Mouse (Mus musculus): Measurements from ENCODE around the gene Usp54.

The Usp54 gene

DNA sequence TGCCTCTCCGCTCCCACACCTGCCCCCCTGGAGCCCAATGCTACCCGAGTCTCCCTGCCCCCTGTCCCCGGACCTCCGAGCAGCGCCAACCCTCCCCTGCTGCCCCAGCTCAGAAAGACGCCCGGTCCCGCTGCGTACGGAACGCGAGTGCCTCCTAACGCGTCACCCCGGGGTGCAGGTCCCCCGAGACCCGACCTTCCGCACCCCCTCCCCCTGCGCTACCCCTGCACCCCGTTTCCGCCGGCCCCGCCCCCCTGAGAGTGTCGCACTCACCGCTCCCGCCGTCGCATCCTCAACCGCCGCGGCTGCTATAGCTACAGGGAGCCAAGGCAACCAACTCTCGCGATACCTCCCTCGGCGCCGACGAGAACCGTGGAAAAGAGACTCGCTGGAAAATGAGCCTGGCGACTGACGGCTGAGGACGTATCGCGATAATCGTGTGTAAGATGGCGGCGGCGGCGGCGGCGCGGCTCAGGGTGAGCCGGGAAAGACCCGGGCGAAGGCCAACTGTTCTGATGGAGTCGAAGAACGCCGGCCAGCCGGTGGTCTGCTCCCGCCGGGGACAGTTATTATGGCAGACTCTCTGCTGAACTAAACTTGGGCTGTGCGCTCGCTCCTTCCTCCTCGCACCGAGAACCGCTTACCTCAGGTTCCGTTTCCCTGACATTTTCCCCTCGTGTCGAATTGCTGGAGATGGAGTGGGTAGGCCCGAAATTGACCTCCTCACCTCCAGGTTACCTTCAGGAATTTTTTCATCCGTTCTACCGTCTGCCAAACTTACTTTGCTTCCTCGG, at the start of gene Usp54:
Gene Usp54 (minus strand): TSS at position 420 of the 794 bp plus-strand sequence.
- DNase-seq (ENCODE audit: low spot score), result peak; percentile 96

DNA sequence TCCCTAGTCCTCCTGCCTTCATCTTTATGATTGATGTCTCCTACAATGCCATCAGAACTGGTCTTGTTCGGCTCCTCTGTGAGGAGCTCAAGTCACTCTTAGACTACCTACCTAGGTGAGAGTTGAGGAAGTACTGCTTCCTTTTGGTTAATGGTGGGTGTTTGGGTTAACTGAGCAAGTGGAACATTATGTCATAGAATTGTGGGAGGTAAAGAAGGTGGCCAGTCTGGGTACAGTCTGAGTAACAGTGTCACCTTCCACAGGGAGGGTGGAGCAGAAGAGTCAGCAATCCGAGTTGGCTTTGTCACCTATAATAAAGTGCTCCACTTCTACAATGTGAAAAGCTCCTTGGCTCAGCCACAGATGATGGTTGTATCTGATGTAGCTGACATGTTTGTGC, 48.1 kb upstream of the Usp54 start:
- DNase-seq (ENCODE audit: low spot score), result no peak

DNA sequence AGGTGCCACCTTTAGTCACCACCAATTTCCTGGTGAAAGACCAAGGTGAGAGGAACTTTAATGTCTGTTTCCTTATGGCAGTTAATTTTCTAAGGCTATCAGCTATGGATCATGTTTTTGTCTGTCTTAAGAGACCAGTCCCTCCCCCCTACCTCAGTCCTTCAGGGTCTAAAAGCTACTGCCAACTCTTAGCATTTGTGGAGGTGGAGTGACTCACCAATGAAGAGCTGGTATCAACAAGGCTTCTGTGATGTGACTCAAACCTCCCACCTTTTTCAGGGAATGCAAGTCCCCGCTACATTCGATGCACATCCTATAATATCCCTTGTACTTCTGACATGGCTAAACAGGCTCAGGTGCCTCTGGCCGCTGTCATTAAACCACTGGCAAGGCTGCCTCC, 45.7 kb upstream of the Usp54 start:
- DNase-seq (ENCODE audit: low spot score), result no peak

DNA sequence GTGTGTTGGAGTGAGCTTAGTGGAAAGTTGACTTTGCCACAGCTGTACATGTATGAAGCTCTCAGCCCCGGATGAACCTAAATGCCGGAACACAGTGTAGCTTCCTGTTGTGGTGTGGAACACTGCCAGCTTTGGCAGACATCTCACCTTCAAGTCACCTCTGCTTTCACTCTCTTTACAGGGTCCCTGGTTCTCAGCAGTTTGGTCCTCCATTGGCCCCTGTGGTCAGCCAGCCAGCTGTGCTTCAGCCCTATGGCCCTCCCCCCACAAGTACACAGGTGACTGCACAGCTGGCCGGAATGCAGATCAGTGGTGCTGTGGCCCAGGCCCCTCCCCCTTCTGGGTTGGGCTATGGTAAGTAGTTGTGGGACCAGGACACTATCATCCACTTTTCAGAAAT, 41.6 kb upstream of the Usp54 start:
- no peak for DNase-seq (ENCODE audit: low spot score)

DNA sequence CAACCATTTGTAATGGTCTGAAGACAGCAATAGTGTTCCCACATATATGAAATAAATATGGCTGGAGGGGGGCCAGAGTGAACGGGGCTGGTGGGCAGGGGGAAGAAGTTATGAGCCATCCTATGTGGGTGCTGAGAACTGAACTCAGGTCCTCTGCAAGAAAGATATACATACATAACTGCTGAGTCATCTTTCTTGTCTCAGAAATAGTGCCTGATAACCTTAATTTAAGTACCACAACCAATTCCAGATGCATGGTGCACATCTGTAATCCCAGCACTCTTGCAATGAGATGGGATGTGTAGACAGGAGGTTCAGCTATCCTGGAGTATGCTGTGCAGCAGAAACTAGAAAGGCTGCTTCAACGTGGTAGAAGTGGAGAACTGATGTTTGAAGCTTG, 40.9 kb upstream of the Usp54 start:
- DNase-seq (ENCODE audit: low spot score), result no peak

DNA sequence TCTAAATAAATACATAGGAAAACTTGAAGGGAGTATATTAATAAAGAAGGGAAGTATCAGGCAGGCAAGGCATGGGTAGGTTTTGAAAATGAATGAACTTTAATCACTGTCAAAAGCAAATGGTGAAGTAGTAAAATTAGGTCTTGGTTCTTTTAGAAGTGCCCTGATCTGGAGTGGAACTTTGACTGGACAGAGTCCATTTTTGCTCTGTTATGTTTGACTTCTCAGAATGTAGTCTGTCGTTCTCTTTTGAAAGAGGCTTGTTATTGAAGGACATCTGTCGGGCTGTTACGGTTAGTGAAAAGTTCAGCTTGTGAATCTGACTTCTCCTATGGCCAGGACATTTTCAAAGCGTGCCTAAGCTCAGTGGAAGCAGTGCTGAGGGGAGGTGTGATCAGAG, 37.0 kb upstream of the Usp54 start:
- DNase-seq (ENCODE audit: low spot score), result no peak

DNA sequence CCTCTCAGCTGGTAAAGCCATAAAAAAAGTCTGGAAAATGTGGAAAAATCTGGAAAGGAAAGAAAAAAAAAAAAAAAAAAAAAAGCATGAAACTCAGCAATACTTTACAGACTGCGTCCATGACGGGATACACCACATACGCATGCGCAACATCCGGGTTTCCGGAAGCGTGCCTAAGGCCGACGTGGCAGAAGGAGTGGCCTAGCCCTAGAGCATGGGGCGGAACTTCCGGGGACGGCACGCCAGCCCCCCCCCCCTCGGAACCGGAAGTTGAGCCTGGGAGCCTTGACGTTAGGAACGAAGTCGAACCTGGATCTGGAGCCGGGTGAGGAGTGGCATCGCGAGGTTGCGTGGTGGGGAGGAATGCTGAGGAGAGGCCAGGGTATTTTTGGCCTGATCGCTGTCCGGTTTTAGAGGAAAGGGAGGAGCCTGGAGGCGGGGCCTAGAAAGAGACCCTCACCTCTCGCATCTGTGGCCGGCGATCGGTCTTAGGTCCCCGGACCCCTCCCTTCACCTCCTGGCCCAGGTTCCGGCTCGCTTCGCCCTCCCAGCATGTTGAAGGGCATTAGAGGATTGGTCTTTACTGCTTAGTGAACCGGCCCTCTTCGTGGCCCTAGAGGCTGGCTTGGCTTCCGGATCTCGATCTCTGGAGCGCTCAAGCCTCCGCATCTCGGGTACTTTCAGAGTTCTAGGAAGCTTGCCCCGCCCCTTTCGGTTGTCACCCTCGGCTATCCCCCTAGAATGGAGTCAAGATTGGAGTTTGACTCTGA, 33.4 kb upstream of the Usp54 start, which contains the start of gene Sec24c:
Gene Sec24c (plus strand): TSS at position 245 of the 770 bp plus-strand sequence.
- peak; percentile 98 for DNase-seq (ENCODE audit: low spot score)

DNA sequence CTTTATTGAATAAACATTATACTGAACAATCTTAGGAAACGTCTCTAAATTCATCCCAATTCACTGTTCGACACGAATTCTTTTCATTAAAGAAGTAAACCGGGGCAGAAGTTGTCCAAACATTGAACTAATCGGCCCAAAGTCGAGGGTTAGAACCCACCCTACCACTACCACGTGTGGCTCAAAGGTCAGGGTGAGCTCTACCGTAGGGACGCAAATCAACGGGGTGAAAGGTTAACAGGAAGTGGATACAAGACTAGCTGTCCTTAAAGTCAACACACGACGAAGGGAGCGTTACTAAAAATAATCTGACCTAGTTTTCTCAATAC, 32.8 kb upstream of the Usp54 start:
- DNase-seq (ENCODE audit: low spot score), result peak; percentile 36

DNA sequence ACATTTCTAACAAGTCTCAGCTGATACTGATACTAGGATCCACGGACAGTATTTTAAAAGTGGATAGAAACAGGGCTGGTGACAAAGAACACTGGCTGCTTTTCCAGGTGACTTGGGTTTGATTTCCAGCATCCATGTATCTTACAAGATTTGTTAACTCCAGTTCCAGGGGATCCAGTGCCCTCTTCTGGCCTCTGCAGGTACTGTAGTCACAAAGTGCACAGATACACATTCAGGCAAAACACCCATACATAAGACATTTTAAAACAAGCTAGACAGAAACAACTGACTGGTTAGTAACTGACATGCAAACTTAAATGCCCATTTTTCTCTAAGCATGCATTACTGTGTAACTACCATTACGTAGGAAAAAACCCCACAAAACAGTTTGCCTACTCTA, 32.1 kb upstream of the Usp54 start:
- no peak for DNase-seq (ENCODE audit: low spot score)

DNA sequence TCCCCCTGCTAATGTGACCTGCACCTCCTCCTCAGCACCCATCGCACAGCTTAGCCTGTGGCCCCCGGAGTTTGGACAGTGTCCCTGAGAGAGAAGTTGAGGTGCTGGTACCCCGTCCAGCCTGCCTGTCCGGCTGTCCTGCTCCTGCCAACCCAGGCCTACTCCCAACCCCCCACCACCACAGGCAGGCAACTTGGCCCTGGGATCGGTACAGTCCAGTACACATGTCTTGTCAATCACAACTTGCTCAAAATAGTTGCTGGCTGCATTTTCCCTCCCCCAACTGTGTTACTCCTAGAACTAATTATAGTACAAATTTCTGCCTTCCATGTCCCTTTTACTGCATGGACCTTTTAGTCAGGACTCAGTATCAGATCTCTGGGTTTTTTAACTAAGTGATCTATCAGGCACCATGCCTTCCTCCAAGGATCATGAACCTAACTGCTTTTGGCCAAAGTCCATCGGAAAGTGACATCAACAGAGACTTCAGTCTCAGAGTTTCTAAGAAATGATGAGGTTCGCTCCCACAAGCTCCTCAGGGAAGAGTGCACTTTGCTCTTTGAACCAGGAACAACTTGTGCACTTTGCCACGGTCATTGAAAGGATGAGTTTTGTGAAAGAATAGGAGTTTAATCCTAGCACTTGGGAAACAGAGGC, 27.4 kb upstream of the Usp54 start, which contains the start of gene Synpo2l:
Gene Synpo2l (minus strand): TSS at position 201 of the 657 bp plus-strand sequence.
- no peak for DNase-seq (ENCODE audit: low spot score)

DNA sequence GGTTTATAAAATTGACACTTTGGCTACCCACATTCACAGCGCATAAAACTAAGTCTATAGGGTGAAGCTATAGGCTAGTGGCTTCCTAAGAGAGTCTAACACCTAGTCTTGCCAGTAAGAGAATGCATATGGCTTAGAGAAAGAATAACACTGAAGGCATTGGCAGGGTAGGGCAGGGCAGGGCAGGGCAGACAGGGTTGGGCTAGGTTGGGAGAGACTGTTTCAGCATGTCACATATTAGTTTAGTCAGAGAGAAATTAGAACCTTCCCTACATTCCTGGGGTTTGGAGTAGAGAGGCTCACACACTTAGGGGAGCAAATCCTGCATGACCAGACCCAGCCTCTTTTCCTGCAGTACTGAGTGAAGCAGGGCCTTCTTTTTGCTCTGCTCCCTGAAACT, 26.6 kb upstream of the Usp54 start:
- DNase-seq (ENCODE audit: low spot score), result no peak

DNA sequence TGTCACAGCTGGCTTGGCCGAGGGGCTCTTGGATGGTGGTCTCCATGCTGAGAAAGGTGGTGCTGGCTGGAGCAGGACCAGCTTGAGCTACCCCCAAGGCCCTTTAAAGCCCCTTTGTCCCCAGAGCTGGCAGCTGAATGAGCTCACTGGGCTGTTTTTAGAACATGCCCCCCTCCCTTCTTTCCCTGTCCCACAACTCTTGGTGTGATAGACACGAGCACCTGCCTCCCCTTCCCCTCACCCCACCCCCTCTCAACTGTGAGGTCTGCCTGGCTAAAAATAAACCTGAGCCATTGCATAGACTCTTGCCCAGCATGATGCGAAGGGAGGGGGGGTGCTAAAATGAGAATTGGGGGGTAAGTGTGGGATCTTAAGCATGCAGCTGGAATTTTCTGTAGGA, 23.6 kb upstream of the Usp54 start:
- no peak for DNase-seq (ENCODE audit: low spot score)

DNA sequence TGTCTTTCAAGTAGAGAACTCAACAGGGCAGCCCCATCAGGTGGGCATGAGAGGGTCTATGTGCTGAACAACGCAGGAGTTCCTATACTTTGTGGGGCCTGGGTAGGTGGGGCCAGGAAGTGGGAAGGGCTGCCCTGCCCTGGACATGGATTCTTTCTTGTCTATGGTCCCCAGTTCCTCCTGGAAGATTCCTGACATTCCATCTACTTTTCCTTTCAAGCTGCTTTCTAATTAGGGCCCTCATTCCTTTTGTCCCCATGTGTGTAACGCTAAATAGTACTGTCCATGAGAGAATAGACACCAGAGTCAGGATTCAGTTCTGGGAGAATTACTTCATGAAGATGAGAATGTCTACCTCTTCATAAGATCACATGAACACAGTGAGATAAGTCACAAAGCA, 22.7 kb upstream of the Usp54 start:
- no peak for DNase-seq (ENCODE audit: low spot score)

DNA sequence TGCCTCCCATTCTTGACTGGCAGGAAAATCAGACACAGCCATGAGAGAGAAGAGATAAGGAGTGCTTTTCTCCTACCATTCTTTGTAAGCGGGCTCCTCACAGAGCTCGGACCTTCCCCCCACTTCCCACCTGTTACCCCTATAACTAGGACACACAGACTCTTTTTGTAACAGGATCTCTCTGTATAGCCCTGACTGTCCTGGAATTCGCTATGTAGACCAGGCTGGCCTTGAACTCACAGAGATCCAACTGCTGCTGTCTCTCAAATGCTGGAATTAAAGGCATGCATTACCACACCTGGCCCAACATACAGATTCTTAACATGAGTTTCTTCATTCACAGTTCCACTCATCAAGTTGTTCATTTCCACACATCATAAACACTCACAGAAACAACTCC, 21.9 kb upstream of the Usp54 start:
- DNase-seq (ENCODE audit: low spot score), result no peak

DNA sequence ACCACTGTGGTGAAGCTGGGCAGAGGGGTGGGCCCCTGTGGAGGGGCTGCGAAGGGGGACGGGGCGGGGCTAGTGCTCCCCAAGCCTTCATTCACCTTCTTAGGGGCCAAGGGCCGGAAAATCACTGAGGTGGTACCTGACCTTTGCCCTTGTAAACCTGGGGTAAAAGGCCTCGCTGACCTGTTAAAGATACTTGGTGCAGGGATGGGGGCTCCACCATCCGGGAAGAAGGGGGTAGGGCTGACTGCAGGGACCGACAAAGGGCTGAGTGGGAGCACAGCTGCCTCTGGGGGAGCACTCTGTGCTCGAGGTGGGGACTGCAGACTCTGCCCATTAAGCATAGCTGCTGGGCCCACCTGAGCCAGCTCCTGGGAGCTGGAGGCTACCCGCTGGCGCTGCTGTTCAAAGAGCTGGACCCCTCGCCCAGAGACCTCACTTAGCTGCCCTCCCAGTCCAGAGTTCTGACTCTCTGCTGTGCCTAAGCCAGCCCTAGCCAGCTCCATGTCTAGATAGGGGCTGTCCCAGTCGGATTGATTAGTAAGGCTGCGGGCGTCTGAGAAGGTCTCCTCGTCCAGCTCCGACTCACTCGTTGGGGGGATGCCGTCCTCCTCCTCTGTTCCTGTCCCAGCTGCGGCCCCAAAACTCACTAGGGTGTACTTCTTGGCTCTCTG, 20.9 kb upstream of the Usp54 start:
- no peak for DNase-seq (ENCODE audit: low spot score)

DNA sequence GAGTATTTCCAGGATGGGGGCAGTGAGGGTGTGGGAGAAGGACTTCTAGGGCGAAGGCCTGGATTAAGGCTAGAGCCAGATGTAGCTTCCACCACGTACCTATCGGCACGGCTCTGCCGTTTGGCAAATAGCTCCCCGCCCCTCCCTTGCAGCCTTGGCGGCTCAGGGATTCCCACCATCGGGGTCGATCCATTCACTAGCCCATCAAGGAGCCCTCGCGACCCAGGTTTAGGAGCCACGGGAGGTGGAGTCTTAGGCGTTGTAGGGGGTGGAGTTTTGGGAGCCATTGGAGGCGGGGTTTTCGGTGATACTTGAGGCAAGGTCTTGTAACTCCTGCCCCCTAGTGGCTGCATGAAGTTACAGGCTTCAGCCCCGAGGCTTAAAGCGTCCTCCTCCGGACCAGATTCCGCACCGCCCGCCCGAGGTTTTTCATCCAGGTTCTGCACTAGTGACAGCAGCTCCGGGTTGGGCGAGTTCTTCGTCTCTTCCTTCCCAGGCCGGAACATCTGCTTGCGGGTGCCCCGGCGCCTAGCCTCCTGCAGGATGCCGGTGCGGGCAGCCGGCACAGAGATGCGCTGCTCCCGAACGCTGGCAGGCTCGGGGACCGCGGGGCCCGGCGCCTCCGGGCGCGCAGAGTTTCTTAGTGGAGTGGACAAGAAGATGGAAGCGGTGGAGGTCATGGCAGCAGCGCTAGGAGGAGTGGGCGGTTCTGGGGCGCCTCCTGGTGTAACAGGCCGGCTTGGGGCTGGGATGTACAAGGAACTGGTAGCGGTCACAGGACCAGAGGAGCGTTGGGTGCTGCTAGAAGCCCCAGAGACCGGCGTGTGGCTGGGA, 20.2 kb upstream of the Usp54 start:
- peak; percentile 88 for DNase-seq (ENCODE audit: low spot score)

DNA sequence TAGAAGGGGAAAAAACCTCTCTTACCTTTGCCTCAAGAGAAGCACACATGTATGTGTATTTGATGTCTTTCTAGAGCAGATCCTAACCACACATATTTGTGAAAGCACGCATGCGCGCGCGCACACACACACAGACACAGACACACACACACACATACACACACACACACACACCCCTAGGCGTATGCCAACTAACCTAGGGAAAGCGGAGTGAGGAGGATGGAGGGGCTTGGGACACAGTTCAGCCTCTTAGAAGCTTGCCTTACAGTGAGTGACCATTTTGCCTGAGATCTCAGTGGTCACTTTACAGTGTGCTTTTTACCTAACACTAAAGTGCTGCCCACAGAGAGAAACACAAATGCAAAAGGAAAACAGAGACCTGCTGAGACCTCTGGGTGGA, 18.8 kb upstream of the Usp54 start:
- no peak for DNase-seq (ENCODE audit: low spot score)

DNA sequence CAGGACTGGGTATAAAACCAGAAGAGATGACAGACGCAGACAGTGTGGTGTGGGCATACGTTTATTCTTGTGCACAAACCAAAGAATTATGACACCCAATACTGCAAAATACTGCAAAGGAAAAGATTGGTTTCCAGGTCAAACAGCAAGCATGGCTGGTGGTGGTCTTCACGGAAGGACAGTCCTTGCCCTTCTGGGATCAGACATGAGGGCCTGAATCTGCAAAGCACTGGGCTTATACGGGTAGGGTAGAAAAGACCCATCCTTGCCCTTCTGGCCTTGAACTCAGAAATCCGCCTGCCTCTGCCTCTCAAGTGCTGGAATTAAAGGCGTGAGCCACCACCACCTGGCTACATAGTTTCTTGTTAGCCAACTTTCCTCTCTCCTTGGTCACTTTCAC, 18.0 kb upstream of the Usp54 start:
- no peak for DNase-seq (ENCODE audit: low spot score)

DNA sequence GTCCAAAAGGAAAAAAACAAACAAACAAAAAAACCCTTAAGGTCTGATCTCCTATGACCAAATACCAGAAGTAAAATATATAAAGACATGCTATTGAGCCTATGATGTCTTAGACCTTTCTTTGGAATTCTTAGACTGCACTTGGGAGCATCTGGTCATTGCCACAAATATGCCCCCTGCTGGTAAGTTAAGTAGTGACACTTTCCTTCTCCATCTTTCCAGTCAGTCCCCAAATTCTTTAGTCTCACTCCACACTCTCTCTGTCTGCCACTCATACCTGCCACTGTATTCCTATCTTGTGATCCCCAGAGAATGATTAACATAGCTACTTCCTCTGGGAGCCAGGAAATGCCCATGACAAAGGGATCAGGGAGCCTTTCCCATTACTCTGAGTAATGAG, 17.5 kb upstream of the Usp54 start:
- no peak for DNase-seq (ENCODE audit: low spot score)

DNA sequence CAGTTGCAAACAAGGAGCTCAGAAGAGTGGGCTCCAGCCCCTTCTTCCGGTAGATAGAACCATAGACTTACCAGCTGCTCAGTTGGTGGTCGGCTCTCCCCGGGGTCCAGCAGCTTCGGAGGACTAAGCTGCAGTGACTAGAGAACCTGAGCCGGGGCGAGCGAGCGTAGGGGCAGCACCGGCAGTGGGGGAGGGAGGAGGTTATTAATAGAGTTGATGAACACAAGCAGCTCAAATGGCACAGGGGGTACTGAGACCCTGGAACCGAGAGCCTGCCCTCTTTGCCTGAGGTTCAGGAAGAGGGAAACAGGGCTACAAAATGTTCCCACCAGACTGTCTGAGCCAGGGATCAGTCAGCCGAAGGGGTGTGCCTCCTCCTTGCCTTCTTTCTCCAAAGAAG, 15.5 kb upstream of the Usp54 start, which contains the start of gene Myoz1:
Gene Myoz1 (minus strand): TSS at position 180 of the 400 bp plus-strand sequence.
- no peak for DNase-seq (ENCODE audit: low spot score)

DNA sequence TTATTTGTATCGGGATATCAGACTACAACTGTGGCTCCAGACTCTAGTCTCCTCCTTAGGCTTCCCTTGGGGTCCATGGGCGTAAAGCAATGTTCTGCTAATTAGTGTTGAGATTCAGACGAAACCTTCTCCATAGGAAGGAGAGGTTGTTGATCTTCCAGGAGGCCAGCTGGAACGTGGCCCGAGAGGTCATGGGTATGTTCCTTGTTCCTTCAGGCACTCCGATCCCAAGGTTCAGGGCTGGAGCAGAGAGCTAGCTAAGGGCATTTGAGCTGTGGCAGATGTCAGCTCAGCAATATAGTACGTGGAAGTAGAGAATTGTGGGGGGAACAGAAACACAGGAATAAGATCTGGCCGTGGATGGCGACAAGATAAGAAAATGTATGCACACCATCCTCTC, 14.9 kb upstream of the Usp54 start:
- no peak for DNase-seq (ENCODE audit: low spot score)
